Mouse (Mus musculus): ENCODE results near the gene Atp1a2.

GRCm38 (mm10) chr1:172327206-172328001 is 29.5 kb upstream of the Atp1a2 start:
- TF ChIP-seq POLR2A (IDR thresholded peaks at IDR 0.05; ENCODE audit: borderline replicate concordance, extremely low read depth, low read depth, low read length) (no peak), CTCF (IDR thresholded peaks at IDR 0.05; ENCODE audit: insufficient read depth, low read length) (no peak)
